Mouse (Mus musculus) heart, postnatal 0 days (tissue): ENCODE results near the gene F10.

Experiments
- CTCF ChIP-seq: IDR thresholded peaks from 2 replicates; pipeline ENCODE4 v1.5.1; 2016; ENCODE audit warnings: antibody characterized with exemption, control low read depth, low read depth
- EP300 ChIP-seq: IDR thresholded peaks from 2 replicates; pipeline ENCODE4 v1.6.1; 2016; ENCODE audit warnings: antibody characterized with exemption, low read depth

- TF ChIP-seq CTCF (no peak), EP300 (no peak)
Measured at GRCm38 (mm10) chr8:12995481-12995880, 41.6 kb upstream of the F10 start.
